In genomic region chr7:45196994-45197393, GRCm38 (mm10) we compare ENCODE assay signal across 34 mouse cellular contexts. TPM values are rescaled to one million over a fixed set of nuclear protein-coding genes. Genes with fewer than 3 reads are reported as not detected.
DNase-seq lines count a peak whose midpoint lies in the region; ATAC-seq and TF ChIP-seq lines count a peak whose summit lies in the region.
"Had no signal": no experiment of that assay in that cellular context is flagged by ENCODE, and none has a peak within 500 bp of the region (broad histone marks: within the 10 kb centered on the region; RNA-seq: fewer than 3 reads in every experiment).

No protein-coding gene starts in this region.

- H3K27me3 ChIP-seq in embryonic facial prominence, embryonic 14.5 days (replicated peaks; ENCODE audit: control insufficient read depth, insufficient read depth, low read length) = no peaks in the 10 kb centered on the region
- H3K27me3 ChIP-seq in embryonic facial prominence, embryonic 10.5 days (replicated peaks; ENCODE audit: low read depth, poor library complexity, severe bottlenecking) = peaks cover 51% of the 10 kb centered on the region
- H3K27me3 ChIP-seq in megakaryocyte, embryonic 14.5 days (replicated peaks) = peaks cover 87% of the 10 kb centered on the region
- H3K27me3 ChIP-seq: embryonic facial prominence, embryonic 15.5 days had no signal

- H3K9me3 ChIP-seq in embryonic facial prominence, embryonic 14.5 days (ENCODE audit: control insufficient read depth, low read length) = no peaks in the 10 kb centered on the region
- no peaks in the 10 kb centered on the region for H3K9me3 ChIP-seq in embryonic facial prominence, embryonic 10.5 days
- H3K9me3 ChIP-seq in megakaryocyte, embryonic 14.5 days = no peaks in the 10 kb centered on the region
- H3K9me3 ChIP-seq: embryonic facial prominence, embryonic 15.5 days; heart, embryonic 15.5 days; liver, embryonic 15.5 days; lung, embryonic 15.5 days had no signal

- H3K4me1 ChIP-seq in embryonic facial prominence, embryonic 14.5 days (ENCODE audit: control insufficient read depth, insufficient read depth, low read length) = 0 out of 2 replicates have a peak, but pooled peaks cover 3% of the 10 kb centered on the region
- peaks cover 38% of the 10 kb centered on the region for H3K4me1 ChIP-seq in embryonic facial prominence, embryonic 10.5 days
- H3K4me1 ChIP-seq in megakaryocyte, embryonic 14.5 days = peaks cover 53% of the 10 kb centered on the region
- H3K4me1 ChIP-seq in cortical plate, adult 2 months (ENCODE audit: control insufficient read depth, insufficient read depth, low read length) = 0 out of 2 replicates have a peak, but pooled peaks cover 2% of the 10 kb centered on the region
- H3K4me1 ChIP-seq: liver, embryonic 15.5 days; lung, embryonic 15.5 days had no signal

- H3K27ac ChIP-seq in embryonic facial prominence, embryonic 14.5 days (replicated peaks; ENCODE audit: low read depth, low read length) = no peak overlapping the region
- H3K27ac ChIP-seq in embryonic facial prominence, embryonic 10.5 days (replicated peaks) = no peak overlapping the region
- peak overlapping the region; percentile 16; the same call in 1 of the 2 replicates for H3K27ac ChIP-seq in cortical plate, adult 2 months (ENCODE audit: insufficient read depth, low read length)
- H3K27ac ChIP-seq: embryonic facial prominence, embryonic 15.5 days; heart, embryonic 15.5 days; hindbrain, postnatal 0 days; liver, embryonic 15.5 days; lung, embryonic 15.5 days had no signal

- DNase-seq in embryonic facial prominence, embryonic 14.5 days (ENCODE audit: low spot score) = no peak
- no peak for DNase-seq in embryonic facial prominence, embryonic 10.5 days (ENCODE audit: low spot score)
- peak; percentile 57 for DNase-seq in MN1 (ENCODE audit: low spot score)
- no peak for DNase-seq in left cerebral cortex, adult 9 months (ENCODE audit: low spot score in 2 of 2)
- DNase-seq in heart, adult 11 months = no peak
- DNase-seq: adrenal gland, postnatal 36 days; embryo, embryonic 11 days; gastrocnemius, postnatal 36 days; heart, postnatal 36 days; kidney, adult 9 months; kidney, postnatal 25 days; layer of hippocampus, postnatal 36 days; liver; lung, postnatal 4 days; thymus, postnatal 14 days had no signal

- TF ChIP-seq CTCF in cortical plate, adult 2 months (IDR thresholded peaks at IDR 0.05; ENCODE audit: extremely low read depth, insufficient read depth, low read length) = no peak

- ATAC-seq in embryonic facial prominence, embryonic 14.5 days (ENCODE audit: low read depth) = no peak
- no peak for ATAC-seq in megakaryocyte, adult 5-6 weeks (ENCODE audit: poor library complexity, severe bottlenecking)
- ATAC-seq: forebrain, embryonic 16.5 days; hindbrain, postnatal 0 days; intestine, embryonic 16.5 days had no signal

- TF ChIP-seq POLR2A in cortical plate, adult 2 months (IDR thresholded peaks at IDR 0.05; ENCODE audit: extremely low read depth, insufficient read depth, low read length) = no peak

- WGBS in embryonic facial prominence, embryonic 14.5 days = 71% methylated on average over 4 of the region's 5 CpGs
- 70% methylated on average over 5 of the region's 5 CpGs for WGBS in embryonic facial prominence, embryonic 10.5 days

- no peak overlapping the region for H3K4me2 ChIP-seq in embryonic facial prominence, embryonic 14.5 days (ENCODE audit: low read depth, low read length)
- H3K4me2 ChIP-seq: embryonic facial prominence, embryonic 15.5 days; heart, embryonic 15.5 days; liver, embryonic 15.5 days; lung, embryonic 15.5 days; midbrain, embryonic 11.5 days had no signal

- no peaks in the 10 kb centered on the region for H3K36me3 ChIP-seq in embryonic facial prominence, embryonic 14.5 days (ENCODE audit: control insufficient read depth, insufficient read depth, low read length)
- H3K36me3 ChIP-seq in embryonic facial prominence, embryonic 10.5 days (replicated peaks) = no peaks in the 10 kb centered on the region
- no peaks in the 10 kb centered on the region for H3K36me3 ChIP-seq in megakaryocyte, embryonic 14.5 days (replicated peaks; ENCODE audit: low read length)
- H3K36me3 ChIP-seq: embryonic facial prominence, embryonic 15.5 days; heart, embryonic 15.5 days; liver, embryonic 15.5 days; lung, embryonic 15.5 days had no signal

- H3K4me3 ChIP-seq in embryonic facial prominence, embryonic 14.5 days (ENCODE audit: low read depth, low read length) = no peak overlapping the region
- no peak overlapping the region for H3K4me3 ChIP-seq in embryonic facial prominence, embryonic 10.5 days
- H3K4me3 ChIP-seq in megakaryocyte, embryonic 14.5 days (replicated peaks) = peak overlapping the region; percentile 74
- no peak overlapping the region for H3K4me3 ChIP-seq in cortical plate, adult 2 months (ENCODE audit: insufficient read depth, low read length)
- H3K4me3 ChIP-seq: embryonic facial prominence, embryonic 15.5 days; heart, embryonic 15.5 days; liver, embryonic 15.5 days; lung, embryonic 15.5 days had no signal

- H3K9ac ChIP-seq in embryonic facial prominence, embryonic 14.5 days (ENCODE audit: low read depth, low read length) = peak overlapping the region; percentile 14; the same call in 1 of the 2 replicates
- H3K9ac ChIP-seq: embryonic facial prominence, embryonic 15.5 days; heart, embryonic 15.5 days; liver, embryonic 15.5 days; lung, embryonic 15.5 days had no signal

RNA-seq across cellular contexts. Expression of gene Ccdc155, which starts 7.7 kb away (rescaled TPM):
- polyA plus RNA-seq in embryonic facial prominence, embryonic 14.5 days (2014; fragmentation: Nextera tagmentation; extraction: Ambion mirVana) = 1.5 TPM in 2 replicates
- 0.62 and 0.67 TPM in 2 replicates for polyA plus RNA-seq in embryonic facial prominence, embryonic 10.5 days (2016; fragmentation: Nextera tagmentation; extraction: Ambion mirVana)
- polyA plus RNA-seq in megakaryocyte, embryonic 14.5 days (2012; ENCODE audit: insufficient read depth, low replicate concordance) = not detected in 2 replicates
- total RNA-seq in megakaryocyte, adult 5-6 weeks (2015) = not detected in 2 replicates
- not detected in 2 replicates for total RNA-seq in megakaryocyte, adult 5-6 weeks (2017)
- 4.7 and 5.0 TPM in 2 replicates for polyA plus RNA-seq in cortical plate, adult 2 months (2012; rRNA removed)
- total RNA-seq: adrenal gland, postnatal 36 days; gastrocnemius, postnatal 36 days; heart, adult 8-10 months; heart, postnatal 36 days; monocyte, adult 5-6 weeks had no signal
- polyA plus RNA-seq: C2C12 had no signal

RNA-seq across cellular contexts. Expression of gene Dkkl1, which starts 15.0 kb away (rescaled TPM):
- polyA plus RNA-seq in embryonic facial prominence, embryonic 14.5 days (2014; fragmentation: Nextera tagmentation; extraction: Ambion mirVana) = 6.3 and 8.5 TPM in 2 replicates
- 1.2 and 2.0 TPM in 2 replicates for polyA plus RNA-seq in embryonic facial prominence, embryonic 10.5 days (2016; fragmentation: Nextera tagmentation; extraction: Ambion mirVana)
- 0.60 TPM in 1 of 2 replicates, not detected in the other for polyA plus RNA-seq in megakaryocyte, embryonic 14.5 days (2012; ENCODE audit: insufficient read depth, low replicate concordance)
- total RNA-seq in megakaryocyte, adult 5-6 weeks (2015) = 1.0 and 1.6 TPM in 2 replicates
- 1.1 and 5.0 TPM in 2 replicates for total RNA-seq in megakaryocyte, adult 5-6 weeks (2017)
- polyA plus RNA-seq in cortical plate, adult 2 months (2012; rRNA removed) = 41.4 and 47.2 TPM in 2 replicates
- total RNA-seq: adrenal gland, adult 18-20 months; adrenal gland, postnatal 36 days; gastrocnemius, postnatal 36 days; heart, adult 8-10 months; heart, postnatal 36 days had no signal

RNA-seq across cellular contexts. Expression of gene Pth2, which starts 16.2 kb away (rescaled TPM):
- not detected in 2 replicates for polyA plus RNA-seq in embryonic facial prominence, embryonic 14.5 days (2014; fragmentation: Nextera tagmentation; extraction: Ambion mirVana)
- polyA plus RNA-seq in embryonic facial prominence, embryonic 10.5 days (2016; fragmentation: Nextera tagmentation; extraction: Ambion mirVana) = not detected in 2 replicates
- polyA plus RNA-seq in megakaryocyte, embryonic 14.5 days (2012; ENCODE audit: insufficient read depth, low replicate concordance) = not detected in 2 replicates
- not detected in 2 replicates for total RNA-seq in megakaryocyte, adult 5-6 weeks (2015)
- not detected in 2 replicates for total RNA-seq in megakaryocyte, adult 5-6 weeks (2017)
- not detected in 2 replicates for polyA plus RNA-seq in cortical plate, adult 2 months (2012; rRNA removed)
- total RNA-seq: adrenal gland, adult 18-20 months; adrenal gland, postnatal 36 days; gastrocnemius, postnatal 36 days; heart, adult 8-10 months; heart, postnatal 36 days; hindbrain, postnatal 0 days; layer of hippocampus, adult 8-10 months; layer of hippocampus, postnatal 36 days; left cerebral cortex, postnatal 36 days; monocyte, adult 5-6 weeks had no signal
- polyA plus RNA-seq: C2C12; embryonic facial prominence, embryonic 15.5 days; heart, embryonic 15.5 days; intestine, embryonic 16.5 days; liver, embryonic 15.5 days; lung, embryonic 15.5 days; neural tube, embryonic 11.5 days; spleen, adult 2 months had no signal

RNA-seq across cellular contexts. Expression of gene Gfy, which starts 17.6 kb away (rescaled TPM):
- 5.8 and 6.1 TPM in 2 replicates for polyA plus RNA-seq in embryonic facial prominence, embryonic 14.5 days (2014; fragmentation: Nextera tagmentation; extraction: Ambion mirVana)
- polyA plus RNA-seq in embryonic facial prominence, embryonic 10.5 days (2016; fragmentation: Nextera tagmentation; extraction: Ambion mirVana) = 0.10 and 0.29 TPM in 2 replicates
- polyA plus RNA-seq in megakaryocyte, embryonic 14.5 days (2012; ENCODE audit: insufficient read depth, low replicate concordance) = not detected in 2 replicates
- total RNA-seq in megakaryocyte, adult 5-6 weeks (2015) = not detected in 2 replicates
- not detected in 2 replicates for total RNA-seq in megakaryocyte, adult 5-6 weeks (2017)
- polyA plus RNA-seq in cortical plate, adult 2 months (2012; rRNA removed) = 0.38 and 0.62 TPM in 2 replicates
- total RNA-seq: adrenal gland, adult 18-20 months; adrenal gland, postnatal 36 days; gastrocnemius, postnatal 36 days; heart, adult 8-10 months; heart, postnatal 36 days; hindbrain, postnatal 0 days; monocyte, adult 5-6 weeks had no signal
- polyA plus RNA-seq: C2C12; forebrain, embryonic 16.5 days; heart, embryonic 15.5 days; hindbrain, postnatal 0 days; intestine, embryonic 16.5 days; liver, embryonic 15.5 days; lung, embryonic 15.5 days; midbrain, embryonic 11.5 days; neural tube, embryonic 11.5 days; spleen, adult 2 months had no signal

RNA-seq across cellular contexts. Expression of gene Tead2, which starts 18.6 kb away (rescaled TPM):
- 112 and 142 TPM in 2 replicates for polyA plus RNA-seq in embryonic facial prominence, embryonic 14.5 days (2014; fragmentation: Nextera tagmentation; extraction: Ambion mirVana)
- polyA plus RNA-seq in embryonic facial prominence, embryonic 10.5 days (2016; fragmentation: Nextera tagmentation; extraction: Ambion mirVana) = 394 and 421 TPM in 2 replicates
- polyA plus RNA-seq in megakaryocyte, embryonic 14.5 days (2012; ENCODE audit: insufficient read depth, low replicate concordance) = not detected in 2 replicates
- total RNA-seq in megakaryocyte, adult 5-6 weeks (2015) = 0.07 TPM in 1 of 2 replicates, not detected in the other
- total RNA-seq in megakaryocyte, adult 5-6 weeks (2017) = not detected in 2 replicates
- polyA plus RNA-seq in cortical plate, adult 2 months (2012; rRNA removed) = 5.0 and 6.4 TPM in 2 replicates
